Mouse (Mus musculus) forebrain, postnatal 0 days (tissue): ENCODE measurements around the gene Alg12. TPM values are rescaled to one million over a fixed set of nuclear protein-coding genes. Genes with fewer than 3 reads are reported as not detected.
A peak's percentile ranks its signal among the peaks of the same experiment; 100 is the strongest.

Source experiments
- ATAC-seq: fragments of 200-750 bp; cut with Nextera tagmentation; 2 replicates; pipeline ENCODE4 v1.8.0; 2017; ENCODE audit warnings: mild to moderate bottlenecking, moderate library complexity
- DNase-seq: peaks from one replicate; pipeline ENCODE4 v3.0.0-alpha.2; 2015
- H3K27ac ChIP-seq: fragments of 300-500 bp; sonication (generic); 2 replicates; pipeline ENCODE4 v1.5.1; 2014; ENCODE audit warnings: low read depth, mild to moderate bottlenecking, antibody characterized with exemption, low read length, moderate library complexity, mixed read lengths
- H3K27me3 ChIP-seq: fragments of 300-500 bp; sonication (generic); 2 replicates; pipeline ENCODE4 v1.6.1; 2014; ENCODE audit warnings: mild to moderate bottlenecking, low read length, mixed read lengths; ENCODE audit not compliant: insufficient read depth
- H3K36me3 ChIP-seq: fragments of 300-500 bp; sonication (generic); 2 replicates; pipeline ENCODE4 v1.6.1; 2014; ENCODE audit warnings: mild to moderate bottlenecking, moderate library complexity; ENCODE audit not compliant: insufficient read depth
- H3K4me1 ChIP-seq: fragments of 300-500 bp; sonication (generic); 2 replicates; pipeline ENCODE4 v1.6.1; 2014; ENCODE audit warnings: antibody characterized with exemption; ENCODE audit not compliant: insufficient read depth
- H3K4me2 ChIP-seq: fragments of 300-500 bp; sonication (generic); 2 replicates; pipeline ENCODE4 v1.6.1; 2014; ENCODE audit warnings: low read depth, mild to moderate bottlenecking, moderate library complexity
- H3K4me3 ChIP-seq: fragments of 300-500 bp; sonication (generic); 2 replicates; pipeline ENCODE4 v1.5.1; 2014; ENCODE audit warnings: low read depth, low read length, mixed read lengths
- H3K9ac ChIP-seq: fragments of 300-500 bp; sonication (generic); 2 replicates; pipeline ENCODE4 v1.6.1; 2014; ENCODE audit warnings: mild to moderate bottlenecking
- H3K9me3 ChIP-seq: fragments of 300-500 bp; sonication (generic); 2 replicates; pipeline ENCODE4 v1.6.1; 2016; ENCODE audit warnings: low read length
- CTCF ChIP-seq: sonication (generic); IDR thresholded peaks from 2 replicates; pipeline ENCODE4 v1.5.1; 2016; ENCODE audit warnings: antibody characterized with exemption, control low read depth, low read depth
- WGBS: fragments of 180-500 bp; shearing (Covaris S2); extraction: QIAGEN DNeasy Blood & Tissue Kit; methylation state at CpG from one replicate; pipeline ENCODE4 v1.1.7; 2014; 5-methylcytosine and 5-hydroxymethylcytosine counted together
- polyA plus RNA-seq: library from polyadenylated mRNA; unstranded; fragments of >200 nt; fragmentation: Nextera tagmentation; extraction: Ambion mirVana; gene quantifications from 2 replicates; pipeline ENCODE4 v1.2.1, GENCODE M21; 2015
- total RNA-seq: library from RNA; depleted of rRNA; stranded (reverse); fragments of >200 nt; gene quantifications from 2 replicates; pipeline ENCODE4 v1.2.3, GENCODE M21; 2014

The Alg12 gene
- total and polyA plus RNA-seq, 2 experiments from 2014 or later = 7.6 to 10.2 TPM

DNA sequence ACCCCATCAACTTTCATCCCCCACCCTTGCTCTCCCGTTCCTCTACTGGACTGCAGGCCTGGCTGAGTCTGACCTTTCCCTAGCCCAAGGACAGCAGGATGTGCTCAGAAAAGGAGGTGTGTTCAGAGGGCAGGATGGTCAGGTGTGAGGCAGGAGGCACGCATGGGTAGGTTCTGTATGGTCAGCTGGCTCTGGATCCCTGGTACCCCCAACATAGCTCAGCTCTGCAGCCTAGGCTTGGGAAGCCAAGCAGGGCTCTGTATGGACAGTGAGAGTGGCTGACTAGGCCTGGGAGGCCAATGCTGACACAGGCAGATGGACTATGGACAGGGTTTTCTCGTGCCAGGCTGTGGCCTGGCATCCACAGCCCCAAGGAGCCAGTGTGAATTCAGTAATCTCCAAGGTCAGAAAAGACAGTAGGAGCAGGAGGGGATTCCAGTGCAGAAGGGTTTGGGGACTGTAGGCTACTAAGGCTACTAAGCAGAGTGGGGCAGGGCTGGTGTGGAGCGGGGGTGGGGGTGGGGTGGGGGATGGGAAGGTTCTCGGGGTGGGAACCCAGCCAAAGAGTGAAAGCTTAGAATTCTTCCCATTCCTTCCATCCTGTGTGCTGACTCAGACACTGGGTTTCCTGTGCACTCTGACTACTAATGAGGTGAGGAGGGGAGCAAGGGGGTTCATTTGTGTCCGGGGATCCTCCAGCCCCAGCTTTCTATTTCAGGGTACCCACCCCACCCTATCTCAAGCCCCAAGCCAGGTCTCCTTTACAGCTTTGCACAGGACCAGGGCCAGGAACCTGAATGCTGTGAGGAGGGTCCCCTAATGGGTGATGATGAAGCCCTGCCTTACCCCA lies 35.2 kb upstream of the Alg12 start:
- Histone ChIP-seq H3K4me3 (no peak overlapping the region), H3K27me3 (no peaks in the 10 kb centered on the region), H3K4me1 (no peaks in the 10 kb centered on the region), H3K9me3 (no peaks in the 10 kb centered on the region), H3K27ac (no peak overlapping the region), H3K9ac (no peak overlapping the region), H3K4me2 (no peak overlapping the region), H3K36me3 (no peaks in the 10 kb centered on the region)
- WGBS = 39% methylated on average over 6 of the region's 6 CpGs
- TF ChIP-seq CTCF = no peak
- no peak for ATAC-seq
- DNase-seq = no peak

DNA sequence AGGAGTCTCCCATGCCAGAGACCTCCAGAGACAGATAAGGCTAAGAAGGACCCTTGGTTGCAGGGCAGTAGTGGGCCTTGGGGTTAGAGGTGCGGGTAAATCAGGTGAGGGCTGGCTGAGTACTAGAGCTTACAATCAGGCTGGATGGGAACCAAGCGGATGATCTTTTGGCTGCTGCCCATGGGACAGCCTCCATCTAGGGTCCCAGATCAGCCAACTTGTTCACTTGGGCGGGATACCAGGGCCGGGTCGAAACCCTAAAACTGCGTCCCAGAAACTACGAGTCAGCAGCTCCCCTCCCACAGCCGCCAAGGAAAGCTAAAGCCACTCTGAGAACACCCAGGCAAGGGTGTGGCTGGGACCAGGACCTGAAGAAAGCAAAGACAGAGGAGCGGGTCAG lies 34.0 kb upstream of the Alg12 start:
- no peaks in the 10 kb centered on the region for H3K27me3 ChIP-seq
- no peaks in the 10 kb centered on the region for H3K9me3 ChIP-seq
- H3K4me2 ChIP-seq = no peak overlapping the region
- ATAC-seq (no peak), DNase-seq (no peak)
- WGBS = 89% methylated on average over 9 of the region's 9 CpGs
- no peak overlapping the region for H3K9ac ChIP-seq
- no peak for TF ChIP-seq CTCF
- no peak overlapping the region for H3K27ac ChIP-seq
- no peaks in the 10 kb centered on the region for H3K36me3 ChIP-seq
- no peaks in the 10 kb centered on the region for H3K4me1 ChIP-seq
- no peak overlapping the region for H3K4me3 ChIP-seq

- no peak for ATAC-seq
- no peak overlapping the region for H3K4me2 ChIP-seq
- WGBS = 78% methylated on average over 10 of the region's 10 CpGs
These were observed 32.5 kb upstream of the Alg12 start for GRCm38 (mm10) chr15:88851507-88852149.

GRCm38 (mm10) chr15:88851076-88851475 lies 32.0 kb upstream of the Alg12 start:
- Histone ChIP-seq H3K27ac (no peak overlapping the region), H3K9ac (no peak overlapping the region), H3K4me3 (no peak overlapping the region), H3K4me2 (no peak overlapping the region), H3K36me3 (no peaks in the 10 kb centered on the region), H3K4me1 (no peaks in the 10 kb centered on the region), H3K27me3 (no peaks in the 10 kb centered on the region), H3K9me3 (no peaks in the 10 kb centered on the region)
- no peak for TF ChIP-seq CTCF
- WGBS = 53% methylated on average over 3 of the region's 3 CpGs
- DNase-seq (no peak), ATAC-seq (no peak)

More at GRCm38 (mm10) chr15:88851507-88852149, 32.5 kb upstream of the Alg12 start:
- Histone ChIP-seq H3K36me3 (no peaks in the 10 kb centered on the region), H3K27ac (no peak overlapping the region), H3K9ac (no peak overlapping the region), H3K4me3 (no peak overlapping the region), H3K4me1 (no peaks in the 10 kb centered on the region), H3K27me3 (no peaks in the 10 kb centered on the region), H3K9me3 (no peaks in the 10 kb centered on the region)
- no peak for DNase-seq
- no peak for TF ChIP-seq CTCF

- ATAC-seq (peak; percentile 83), DNase-seq (peak; percentile 29)
- Histone ChIP-seq H3K27me3 (no peaks in the 10 kb centered on the region), H3K4me1 (no peaks in the 10 kb centered on the region), H3K4me3 (no peak overlapping the region), H3K4me2 (no peak overlapping the region), H3K9me3 (no peaks in the 10 kb centered on the region), H3K9ac (no peak overlapping the region), H3K36me3 (no peaks in the 10 kb centered on the region), H3K27ac (no peak overlapping the region)
- 54% methylated on average over 10 of the region's 10 CpGs for whole genome bisulfite sequencing
- TF ChIP-seq CTCF = no peak
These were observed 31.2 kb upstream of the Alg12 start for GRCm38 (mm10) chr15:88850146-88850826.

GRCm38 (mm10) chr15:88849621-88850020 lies 30.5 kb upstream of the Alg12 start:
- Histone ChIP-seq H3K4me3 (no peak overlapping the region), H3K4me1 (no peaks in the 10 kb centered on the region), H3K27me3 (no peaks in the 10 kb centered on the region), H3K4me2 (no peak overlapping the region), H3K9me3 (no peaks in the 10 kb centered on the region), H3K9ac (no peak overlapping the region), H3K36me3 (no peaks in the 10 kb centered on the region), H3K27ac (no peak overlapping the region)
- ATAC-seq (no peak), DNase-seq (no peak)
- 92% methylated on average over 2 of the region's 2 CpGs for WGBS
- TF ChIP-seq CTCF = no peak

GRCm38 (mm10) chr15:88848661-88849060 lies 29.5 kb upstream of the Alg12 start:
- H3K9ac ChIP-seq = no peak overlapping the region
- no peaks in the 10 kb centered on the region for H3K27me3 ChIP-seq
- no peak overlapping the region for H3K4me2 ChIP-seq
- no peaks in the 10 kb centered on the region for H3K36me3 ChIP-seq
- no peak for TF ChIP-seq CTCF
- ATAC-seq = no peak
- no peaks in the 10 kb centered on the region for H3K9me3 ChIP-seq
- no peaks in the 10 kb centered on the region for H3K4me1 ChIP-seq
- no peak for DNase-seq
- WGBS = 92% methylated on average over 1 of the region's 1 CpGs
- no peak overlapping the region for H3K4me3 ChIP-seq
- H3K27ac ChIP-seq = no peak overlapping the region
